Mouse (Mus musculus) activated CD4-positive, CD25-positive, alpha-beta regulatory T cell, adult 4 months (primary cell): ENCODE results near the gene Gm3532. TPM values are rescaled to one million over a fixed set of nuclear protein-coding genes. Genes with fewer than 3 reads are reported as not detected.
"Not testable (repeated sequence)": the region's sequence is repeated elsewhere in the genome, so short reads cannot be mapped to it uniquely, and the experiment has no call there.

Experiments used
- ATAC-seq: one replicate; pipeline ENCODE4 v1.8.0; 2017
- polyA plus RNA-seq, 2 experiments: library from polyadenylated mRNA; unstranded; fragments of 100-300 nt; shearing (Covaris generic); gene quantifications; one replicate each; pipeline ENCODE4 v1.2.1; 2017

The Gm3532 gene
- not detected for polyA plus RNA-seq

DNA sequence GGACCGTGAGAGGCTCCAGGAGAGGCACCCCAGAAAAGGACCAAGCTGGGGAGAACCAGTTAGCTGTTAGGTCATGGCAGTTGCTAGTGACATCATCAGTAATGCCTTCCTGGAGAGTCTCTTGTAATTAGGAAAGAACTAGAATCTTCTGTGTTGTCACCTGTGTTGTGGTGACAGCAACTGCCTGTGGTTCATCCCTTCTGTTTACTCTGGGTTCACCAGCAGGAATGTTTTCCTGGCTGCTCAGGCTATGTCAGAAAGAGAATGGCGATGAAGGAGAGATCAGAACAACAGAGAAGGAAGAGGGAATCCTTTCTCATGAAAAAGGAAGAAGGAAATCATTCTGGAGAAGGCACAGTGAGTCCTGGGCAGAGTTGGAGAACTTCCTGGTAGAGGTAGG, at the start of gene Gm3532:
Gm3532 (plus strand) TSS at position 301 of the 400 bp plus-strand sequence.
- ATAC-seq, result not testable (repeated sequence)

DNA sequence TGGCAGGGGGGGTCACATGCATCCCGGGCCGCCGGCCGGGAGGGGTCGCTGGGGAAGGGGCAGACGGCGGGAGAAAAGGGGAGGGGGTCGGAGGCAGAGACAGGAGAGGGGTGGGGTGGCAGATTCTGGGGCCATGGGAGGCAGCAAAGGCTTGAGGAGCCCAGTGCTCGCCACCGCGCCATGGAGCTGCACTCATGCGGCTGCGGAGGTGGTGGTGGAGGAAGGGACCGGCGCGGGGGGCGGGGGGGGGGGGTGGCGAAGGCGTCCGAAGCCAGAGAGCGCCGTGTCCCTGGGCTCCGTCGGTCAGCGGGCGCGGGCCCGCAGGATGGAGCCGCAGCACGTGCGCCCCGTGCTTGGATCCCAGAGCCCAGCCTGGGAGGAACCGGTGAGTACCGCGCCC, 36.9 kb upstream of the Gm3532 start, which contains the start of gene Gm3488:
Gm3488 (plus strand) TSS at position 301 of the 400 bp plus-strand sequence.
- not testable (repeated sequence) for ATAC-seq

Other genes with a start within 250 kb of the Gm3532 start
- gene Gm3542, start 203.6 kb upstream of the Gm3532 start, polyA plus RNA-seq, result not detected
- gene Gm3500, start 149.4 kb upstream of the Gm3532 start, polyA plus RNA-seq, result 1 to 10 TPM; 3.8 to 4.4 TPM
- gene Gm3194, start 83.0 kb upstream of the Gm3532 start, polyA plus RNA-seq, result 1 to 10 TPM; 2.4 to 3.9 TPM
- not detected for gene Gm8246, start 60.7 kb upstream of the Gm3532 start, polyA plus RNA-seq
- gene Gm3187, start 54.3 kb upstream of the Gm3532 start, polyA plus RNA-seq, result not detected
- 1 to 10 TPM; 4.4 to 6.6 TPM for gene Gm3488, start 36.8 kb upstream of the Gm3532 start, polyA plus RNA-seq
- not detected for gene Gm8265, start 94.5 kb downstream of the Gm3532 start, polyA plus RNA-seq
- gene Gm9603, start 149.0 kb downstream of the Gm3532 start, polyA plus RNA-seq, result not detected
- 1 to 10 TPM in 1 of 2 experiments, not detected in 1; 8.7 TPM for gene Gm3373, start 203.1 kb downstream of the Gm3532 start, polyA plus RNA-seq